Mouse (Mus musculus) gastrocnemius, postnatal 25 days (tissue): Measurements from ENCODE around the gene Gm21976. TPM values are rescaled to one million over a fixed set of nuclear protein-coding genes. Genes with fewer than 3 reads are reported as not detected.

Experiments
- DNase-seq: peaks from one replicate; pipeline ENCODE4 v3.0.0; 2022
- total RNA-seq, 2 experiments: library from RNA; stranded (reverse); gene quantifications; 1 replicate in 1 of 2; 2 replicates in 1 of 2; pipeline ENCODE4 v1.2.3; 2021

Gm21976 gene
- total RNA-seq, 2 experiments from 2014 or later, result not detected

DNA sequence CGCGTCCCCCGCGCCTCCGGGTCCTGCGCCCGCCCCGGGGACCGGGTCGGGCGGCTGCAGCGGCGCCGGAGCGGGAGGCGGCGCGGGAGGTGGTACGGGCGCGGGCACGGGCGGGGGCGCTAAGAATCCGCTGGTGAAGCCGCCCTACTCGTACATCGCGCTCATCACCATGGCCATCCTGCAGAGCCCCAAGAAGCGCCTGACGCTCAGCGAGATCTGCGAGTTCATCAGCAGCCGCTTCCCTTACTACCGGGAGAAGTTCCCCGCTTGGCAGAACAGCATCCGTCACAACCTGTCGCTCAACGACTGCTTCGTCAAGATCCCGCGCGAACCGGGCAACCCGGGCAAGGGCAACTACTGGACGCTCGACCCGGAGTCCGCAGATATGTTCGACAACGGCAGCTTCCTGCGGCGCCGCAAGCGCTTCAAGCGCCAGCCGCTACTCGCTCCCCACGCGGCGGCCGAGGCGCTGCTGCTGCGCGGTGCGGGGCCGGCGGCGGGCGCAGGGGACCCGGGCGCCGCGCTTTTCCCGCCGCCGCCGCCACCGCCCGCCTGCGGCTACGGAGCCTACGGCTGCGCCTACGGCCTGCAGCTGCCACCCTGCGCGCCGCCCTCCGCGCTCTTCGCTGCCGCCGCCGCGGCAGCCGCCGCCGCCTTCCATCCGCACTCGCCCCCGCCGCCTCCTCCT is 75.3 kb downstream of the Gm21976 start:
- no peak for DNase-seq

GRCm38 (mm10) chr13:98355559-98356111 is 75.9 kb downstream of the Gm21976 start:
- DNase-seq, result no peak

DNA sequence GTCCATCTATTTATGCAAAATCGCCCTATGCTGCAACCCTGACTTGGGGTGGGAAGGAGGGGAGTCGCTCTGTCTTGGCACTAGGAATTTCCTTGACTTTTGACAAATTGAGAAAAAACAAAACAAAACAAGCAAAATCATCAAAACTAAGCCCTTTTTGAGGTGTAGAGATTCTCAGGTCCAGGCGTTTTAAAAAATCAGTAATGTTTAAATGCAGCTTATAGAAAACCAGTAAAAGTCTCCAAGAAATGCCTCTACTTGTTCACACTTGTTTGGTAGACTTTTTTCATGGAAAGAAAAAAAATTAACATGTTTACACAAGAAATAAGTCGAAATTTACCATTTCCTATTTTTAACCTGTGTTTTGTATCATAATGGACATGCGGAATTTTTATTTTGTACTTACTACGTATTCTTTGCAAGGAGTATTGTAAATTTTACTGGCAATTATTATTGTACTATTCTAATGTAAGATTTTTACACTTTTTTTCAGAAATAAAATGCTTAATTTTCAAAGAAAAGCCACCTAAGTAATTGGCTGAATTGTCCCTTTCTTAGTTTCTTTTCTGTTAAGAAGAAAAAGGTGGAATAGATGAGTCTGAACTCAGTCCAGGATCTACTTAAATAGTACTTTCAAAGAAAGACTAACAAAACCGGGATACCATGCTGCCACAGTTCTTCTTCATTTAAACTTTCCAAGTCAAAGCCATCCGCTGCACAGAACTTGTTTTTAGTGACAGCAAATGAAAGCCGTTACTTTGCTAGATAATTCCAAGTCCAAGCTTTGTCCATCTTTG is 76.7 kb downstream of the Gm21976 start:
- no peak for DNase-seq

Other genes starting within 250 kb of the Gm21976 start
- 1 to 10 TPM; 2.3 to 3.6 TPM for gene Arhgef28, start 73.4 kb upstream of the Gm21976 start, total RNA-seq
- gene Utp15, start 16.8 kb upstream of the Gm21976 start, total RNA-seq, result 1 to 10 TPM; 3.4 to 4.1 TPM
- gene Ankra2, start 16.8 kb upstream of the Gm21976 start, total RNA-seq, result 10 to 100 TPM; 13.8 to 13.9 TPM
- gene Btf3, start 37.1 kb downstream of the Gm21976 start, total RNA-seq, result 100 to 1,000 TPM; 194 to 210 TPM
- gene Foxd1, start 74.4 kb downstream of the Gm21976 start, total RNA-seq, result under 1 TPM in 1 of 2 experiments, not detected in 1; 0.08 TPM
- not detected for gene Gm10320, start 212.1 kb downstream of the Gm21976 start, total RNA-seq